Mouse (Mus musculus): ENCODE results near the gene Supt3. TPM values are rescaled to one million over a fixed set of nuclear protein-coding genes. Genes with fewer than 3 reads are reported as not detected.

Gene Supt3
- polyA plus RNA-seq, 1 experiment, result 7.8 TPM

DNA sequence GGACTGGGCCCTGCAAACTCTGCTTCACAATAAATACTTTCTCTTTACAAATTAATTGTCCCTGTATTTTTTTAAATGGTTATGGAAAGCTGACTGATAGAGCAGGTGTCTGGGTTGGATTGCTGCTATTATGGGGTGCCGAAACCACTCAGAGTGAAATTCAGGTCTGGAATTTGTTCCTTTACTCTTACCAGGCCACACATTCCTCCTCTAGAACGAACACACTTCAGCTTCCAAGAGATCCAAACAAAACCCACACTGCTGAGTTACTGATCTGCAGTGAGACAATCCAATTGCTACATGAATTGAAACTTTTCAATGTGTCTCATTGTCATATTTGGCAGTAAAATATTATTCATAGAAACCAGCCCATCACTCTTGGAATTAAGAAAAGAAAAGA, 10.0 kb upstream of the Supt3 start:
- TF ChIP-seq POLR2A (IDR thresholded peaks at IDR 0.05; ENCODE audit: borderline replicate concordance, insufficient read depth, low read length), result no peak
- no peak for TF ChIP-seq CTCF (IDR thresholded peaks at IDR 0.05; ENCODE audit: borderline replicate concordance, insufficient read depth, low read depth, low read length)
- no peak overlapping the region for H3K4me3 ChIP-seq (replicated peaks; ENCODE audit: insufficient read depth, low read depth, low read length)
- DNase-seq, result no peak
- H3K27me3 ChIP-seq (ENCODE audit: control insufficient read depth, insufficient read depth, low read length), result no peaks in the 10 kb centered on the region
- H3K27ac ChIP-seq (ENCODE audit: insufficient read depth, low read length), result no peak overlapping the region
- 72% methylated on average over 2 of the region's 2 CpGs for WGBS
- no peaks in the 10 kb centered on the region for H3K4me1 ChIP-seq (ENCODE audit: control insufficient read depth, insufficient read depth, low read length)

DNA sequence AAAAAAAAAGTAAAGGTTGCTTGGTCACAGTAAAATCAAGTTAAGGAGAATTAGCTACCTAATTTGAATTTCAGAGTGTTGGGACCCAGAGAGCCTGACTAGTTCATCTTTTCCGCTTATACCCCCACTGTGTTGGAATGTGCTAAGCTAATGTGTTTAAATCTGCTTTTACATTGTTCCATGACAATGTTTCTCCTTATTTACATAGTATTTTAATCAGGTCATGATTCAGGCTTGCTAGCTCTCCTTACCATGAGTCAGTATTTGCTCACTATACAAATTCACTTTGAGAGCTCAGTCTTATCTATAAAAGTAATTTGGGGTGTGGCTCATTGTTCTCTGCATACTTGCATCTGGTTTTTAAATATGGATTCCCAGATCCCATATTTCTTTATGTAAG, 9.6 kb upstream of the Supt3 start:
- 82% methylated on average over 1 of the region's 1 CpGs for WGBS
- Histone ChIP-seq H3K27me3 (ENCODE audit: control insufficient read depth, insufficient read depth, low read length) (no peaks in the 10 kb centered on the region), H3K27ac (ENCODE audit: insufficient read depth, low read length) (no peak overlapping the region), H3K4me1 (ENCODE audit: control insufficient read depth, insufficient read depth, low read length) (no peaks in the 10 kb centered on the region), H3K4me3 (replicated peaks; ENCODE audit: insufficient read depth, low read depth, low read length) (no peak overlapping the region)
- DNase-seq, result no peak
- TF ChIP-seq CTCF (IDR thresholded peaks at IDR 0.05; ENCODE audit: borderline replicate concordance, insufficient read depth, low read depth, low read length), result no peak
- no peak for TF ChIP-seq POLR2A (IDR thresholded peaks at IDR 0.05; ENCODE audit: borderline replicate concordance, insufficient read depth, low read length)

- Histone ChIP-seq H3K4me3 (replicated peaks; ENCODE audit: insufficient read depth, low read depth, low read length) (no peak overlapping the region), H3K27ac (ENCODE audit: insufficient read depth, low read length) (no peak overlapping the region), H3K27me3 (ENCODE audit: control insufficient read depth, insufficient read depth, low read length) (no peaks in the 10 kb centered on the region), H3K4me1 (ENCODE audit: control insufficient read depth, insufficient read depth, low read length) (no peaks in the 10 kb centered on the region)
- TF ChIP-seq CTCF (IDR thresholded peaks at IDR 0.05; ENCODE audit: borderline replicate concordance, insufficient read depth, low read depth, low read length), result no peak
- no peak for TF ChIP-seq POLR2A (IDR thresholded peaks at IDR 0.05; ENCODE audit: borderline replicate concordance, insufficient read depth, low read length)
- WGBS, result 76% methylated on average over 5 of the region's 5 CpGs
- DNase-seq, result no peak
These were observed 8.4 kb upstream of the Supt3 start for GRCm38 (mm10) chr17:44768522-44768921.

DNA sequence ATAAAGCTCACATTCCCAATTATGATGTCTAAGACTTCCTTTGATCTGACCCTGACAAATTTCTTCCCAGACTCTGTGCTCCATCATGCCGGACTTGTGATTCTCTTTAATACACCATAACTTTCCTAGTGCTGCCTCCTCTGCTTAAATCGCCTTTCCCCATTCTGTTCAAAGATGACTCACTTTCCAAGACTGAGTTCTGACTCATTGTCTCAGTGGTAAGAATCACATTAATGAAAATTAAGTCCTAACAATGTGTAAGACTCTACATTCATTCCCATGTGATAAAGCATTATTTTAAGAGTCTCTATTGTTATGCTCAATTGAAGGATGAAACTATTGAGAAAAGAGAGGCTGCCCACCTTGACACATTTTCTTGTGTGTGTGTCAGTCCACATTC, 6.1 kb upstream of the Supt3 start:
- TF ChIP-seq POLR2A (IDR thresholded peaks at IDR 0.05; ENCODE audit: borderline replicate concordance, insufficient read depth, low read length) (no peak), CTCF (IDR thresholded peaks at IDR 0.05; ENCODE audit: borderline replicate concordance, insufficient read depth, low read depth, low read length) (no peak)
- no peak for DNase-seq
- Histone ChIP-seq H3K27me3 (ENCODE audit: control insufficient read depth, insufficient read depth, low read length) (no peaks in the 10 kb centered on the region), H3K4me1 (ENCODE audit: control insufficient read depth, insufficient read depth, low read length) (no peaks in the 10 kb centered on the region), H3K4me3 (replicated peaks; ENCODE audit: insufficient read depth, low read depth, low read length) (no peak overlapping the region), H3K27ac (ENCODE audit: insufficient read depth, low read length) (no peak overlapping the region)
- 75% methylated on average over 2 of the region's 2 CpGs for whole genome bisulfite sequencing

DNA sequence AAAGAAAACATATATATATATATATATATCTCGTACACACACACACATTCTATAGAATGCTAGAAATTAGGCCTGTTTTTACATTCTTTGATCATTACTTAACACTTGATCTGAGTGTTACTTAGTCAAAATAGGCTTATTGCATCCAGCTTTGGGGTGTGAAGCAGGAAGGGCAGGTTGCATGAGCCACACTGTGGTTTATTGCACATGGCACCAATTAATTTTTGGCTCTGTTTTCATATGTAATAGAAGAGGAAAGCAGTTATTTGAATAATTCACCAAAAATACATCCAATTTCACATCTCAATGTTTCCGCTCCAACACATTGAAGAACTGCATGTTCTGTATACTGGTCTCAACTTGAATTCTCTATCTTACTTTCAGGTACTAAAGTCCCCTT, 4.4 kb upstream of the Supt3 start:
- 92% methylated on average over 2 of the region's 2 CpGs for WGBS
- TF ChIP-seq CTCF (IDR thresholded peaks at IDR 0.05; ENCODE audit: borderline replicate concordance, insufficient read depth, low read depth, low read length), result no peak
- TF ChIP-seq POLR2A (IDR thresholded peaks at IDR 0.05; ENCODE audit: borderline replicate concordance, insufficient read depth, low read length), result no peak
- Histone ChIP-seq H3K27me3 (ENCODE audit: control insufficient read depth, insufficient read depth, low read length) (no peaks in the 10 kb centered on the region), H3K27ac (ENCODE audit: insufficient read depth, low read length) (no peak overlapping the region), H3K4me1 (ENCODE audit: control insufficient read depth, insufficient read depth, low read length) (no peaks in the 10 kb centered on the region), H3K4me3 (replicated peaks; ENCODE audit: insufficient read depth, low read depth, low read length) (no peak overlapping the region)
- no peak for DNase-seq

DNA sequence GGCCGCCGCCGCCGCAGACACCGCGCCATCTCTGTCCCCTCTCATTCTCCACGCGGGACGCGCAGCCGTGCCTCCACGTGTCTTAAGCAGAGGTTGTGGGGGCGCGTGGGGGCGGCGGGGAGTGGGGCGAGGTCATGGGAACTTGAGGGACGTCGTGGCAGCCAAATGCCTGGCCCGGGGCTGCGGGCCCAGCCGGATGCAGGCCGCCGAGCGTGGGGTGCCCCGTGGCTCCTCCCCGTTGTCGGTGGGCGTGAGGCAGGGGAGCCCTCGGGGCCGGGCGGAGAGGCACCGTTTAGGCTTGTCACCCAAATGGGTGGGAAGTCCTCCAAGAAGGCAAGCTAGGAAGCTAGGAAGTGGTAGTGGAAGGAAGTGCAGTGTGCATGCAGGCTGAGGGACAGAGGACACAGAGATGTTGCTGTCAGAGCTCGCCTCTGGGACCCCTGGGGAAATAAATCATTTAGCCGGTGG, 419 bp downstream of the Supt3 start:
- TF ChIP-seq CTCF (IDR thresholded peaks at IDR 0.05; ENCODE audit: borderline replicate concordance, insufficient read depth, low read depth, low read length), result no peak
- no peak for TF ChIP-seq POLR2A (IDR thresholded peaks at IDR 0.05; ENCODE audit: borderline replicate concordance, insufficient read depth, low read length)
- Histone ChIP-seq H3K4me3 (replicated peaks; ENCODE audit: insufficient read depth, low read depth, low read length) (peak overlapping the region; percentile 72), H3K27me3 (ENCODE audit: control insufficient read depth, insufficient read depth, low read length) (no peaks in the 10 kb centered on the region), H3K27ac (ENCODE audit: insufficient read depth, low read length) (no peak overlapping the region), H3K4me1 (ENCODE audit: control insufficient read depth, insufficient read depth, low read length) (no peaks in the 10 kb centered on the region)
- under 1% methylated on average over 35 of the region's 35 CpGs for WGBS
- peak; percentile 67 to 70 for DNase-seq

- WGBS, result 62% methylated on average over 5 of the region's 5 CpGs
- Histone ChIP-seq H3K4me3 (replicated peaks; ENCODE audit: insufficient read depth, low read depth, low read length) (no peak overlapping the region), H3K27ac (ENCODE audit: insufficient read depth, low read length) (no peak overlapping the region), H3K4me1 (ENCODE audit: control insufficient read depth, insufficient read depth, low read length) (no peaks in the 10 kb centered on the region), H3K27me3 (ENCODE audit: control insufficient read depth, insufficient read depth, low read length) (no peaks in the 10 kb centered on the region)
- DNase-seq, result peak in 1 of 2 experiments; percentile 8
- no peak for TF ChIP-seq CTCF (IDR thresholded peaks at IDR 0.05; ENCODE audit: borderline replicate concordance, insufficient read depth, low read depth, low read length)
- no peak for TF ChIP-seq POLR2A (IDR thresholded peaks at IDR 0.05; ENCODE audit: borderline replicate concordance, insufficient read depth, low read length)
These were observed 1.2 kb downstream of the Supt3 start for GRCm38 (mm10) chr17:44778141-44778540.

- H3K4me3 ChIP-seq (replicated peaks; ENCODE audit: insufficient read depth, low read depth, low read length), result no peak overlapping the region
- H3K27me3 ChIP-seq (ENCODE audit: control insufficient read depth, insufficient read depth, low read length), result no peaks in the 10 kb centered on the region
- TF ChIP-seq POLR2A (IDR thresholded peaks at IDR 0.05; ENCODE audit: borderline replicate concordance, insufficient read depth, low read length), result no peak
- H3K4me1 ChIP-seq (ENCODE audit: control insufficient read depth, insufficient read depth, low read length), result no peaks in the 10 kb centered on the region
- no peak for DNase-seq
- WGBS, result 65% methylated on average over 4 of the region's 4 CpGs
- H3K27ac ChIP-seq (ENCODE audit: insufficient read depth, low read length), result no peak overlapping the region
These were observed 3.4 kb downstream of the Supt3 start for GRCm38 (mm10) chr17:44780353-44780752.

Measured in cerebellum, adult 2 months (tissue).